Mouse (Mus musculus) lung, postnatal 0 days (tissue): Measurements from ENCODE around the gene Pglyrp1.

ENCODE experiments used
- CTCF ChIP-seq: IDR thresholded peaks from 2 replicates; pipeline ENCODE4 v1.5.1; 2016; ENCODE audit warnings: antibody characterized with exemption, mild to moderate bottlenecking
- EP300 ChIP-seq: IDR thresholded peaks from 2 replicates; pipeline ENCODE4 v1.6.1; 2016; ENCODE audit warnings: antibody characterized with exemption, mild to moderate bottlenecking, control low read depth

- TF ChIP-seq EP300 (no peak), CTCF (no peak)
Observed at GRCm38 (mm10) chr7:18878691-18879090, 7.6 kb downstream of the Pglyrp1 start.
